Mouse (Mus musculus): ENCODE data around the gene Speg.

Gene Speg

DNA sequence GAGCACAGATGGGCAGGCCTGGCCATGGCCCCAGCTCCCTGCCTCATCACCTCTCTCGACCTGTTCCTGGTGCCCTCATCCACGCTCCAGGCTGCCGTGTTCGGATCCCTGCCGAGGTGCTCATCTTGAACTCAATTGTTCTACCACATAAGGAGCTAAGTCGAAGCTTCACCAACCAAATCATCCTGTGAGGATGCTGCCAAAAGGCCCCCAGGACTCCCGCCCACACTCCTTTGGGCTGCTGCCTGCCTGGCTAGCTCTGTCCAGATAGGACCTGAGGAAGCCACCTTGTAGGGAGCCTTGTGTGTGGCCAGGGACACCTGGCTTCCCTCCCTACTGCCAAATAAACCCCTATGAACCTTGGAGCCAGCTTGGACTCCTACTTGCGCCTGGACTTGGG lies 67.7 kb downstream of the Speg start:
- DNase-seq (ENCODE audit: low spot score): no peak

DNA sequence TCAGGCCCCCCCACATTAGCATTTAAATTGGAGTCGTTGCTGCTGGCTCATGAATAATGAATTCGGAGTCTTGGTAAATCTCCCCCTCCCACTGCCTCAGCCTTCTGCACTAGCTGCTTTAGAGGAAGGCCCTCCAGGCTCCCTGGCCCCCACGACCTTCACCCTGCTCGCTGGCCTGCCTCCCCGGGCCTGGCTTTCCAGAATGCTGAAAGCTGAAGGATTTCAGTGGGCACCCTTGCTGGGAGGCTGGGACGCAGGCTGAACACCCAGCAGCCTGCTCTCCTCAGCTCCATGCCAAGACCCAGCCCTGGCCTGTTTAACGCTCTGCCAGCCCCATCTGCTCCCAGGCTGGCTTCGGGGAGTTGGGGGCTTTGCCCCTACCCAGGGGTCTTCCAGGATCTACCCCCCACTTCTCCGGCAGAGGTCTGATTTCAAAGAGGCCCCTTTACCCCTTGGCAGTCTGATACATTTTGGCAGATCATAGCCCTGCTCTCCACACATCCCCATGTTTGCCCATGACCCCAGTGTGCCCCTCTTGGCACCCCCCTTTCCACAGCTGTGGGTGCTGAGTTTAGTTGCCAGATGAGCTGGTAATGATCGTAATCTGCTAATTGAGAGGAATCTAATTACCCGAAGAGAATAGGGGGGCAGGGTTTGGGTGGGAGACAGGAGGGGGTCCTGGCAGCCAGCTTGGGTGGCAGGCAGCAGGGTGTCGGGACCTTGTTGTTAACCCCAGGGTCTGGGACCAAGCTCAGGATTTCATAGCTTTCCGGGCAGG lies 68.3 kb downstream of the Speg start:
- DNase-seq (ENCODE audit: low spot score): no peak

DNA sequence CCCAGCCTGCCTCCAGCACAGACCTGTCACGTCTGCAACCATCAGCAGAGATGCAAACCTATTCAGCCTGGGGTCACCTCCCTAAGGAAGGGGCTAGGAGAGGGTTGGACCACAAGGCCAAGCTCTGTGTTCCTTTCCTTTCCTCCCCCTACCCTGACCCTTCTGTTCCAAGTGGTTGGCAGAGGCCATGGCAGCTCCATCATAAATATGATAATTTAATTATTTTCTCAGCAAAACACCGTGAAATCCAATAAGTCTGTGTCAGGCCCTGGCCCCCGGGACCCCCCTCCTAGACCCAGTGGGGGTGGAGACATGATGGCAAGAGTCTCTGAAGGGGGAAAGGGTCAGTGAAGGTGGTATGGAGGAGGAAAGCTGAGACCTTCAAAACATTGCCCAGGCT lies 69.1 kb downstream of the Speg start:
- DNase-seq (ENCODE audit: low spot score): peak; percentile 58

DNA sequence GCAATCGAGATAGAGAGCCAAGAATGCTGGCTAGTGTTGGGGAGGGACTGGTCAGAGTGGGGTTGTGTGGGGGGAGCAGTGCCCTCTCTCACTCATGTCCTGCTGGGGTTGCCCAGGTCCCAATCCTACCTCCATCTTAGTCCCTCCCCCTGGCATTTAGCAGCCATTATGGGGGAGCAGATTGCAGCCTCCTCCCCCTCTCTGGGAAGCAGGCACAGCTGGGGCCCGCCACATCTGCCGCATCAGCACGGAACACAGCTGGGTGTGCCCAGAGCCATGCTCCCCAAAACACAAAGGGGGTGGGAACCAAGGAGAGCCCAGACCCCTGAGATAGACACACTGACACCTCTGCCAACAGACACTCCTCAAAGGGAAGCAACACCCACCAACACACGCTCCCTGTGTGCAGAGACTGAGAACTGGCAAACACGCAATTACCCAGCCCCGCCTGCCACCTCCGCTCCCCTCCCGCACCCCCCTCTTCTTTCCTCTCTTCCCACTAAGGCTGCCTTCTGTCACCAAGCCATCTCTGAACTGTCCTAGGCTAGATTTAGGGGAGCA lies 70.1 kb downstream of the Speg start:
- DNase-seq (ENCODE audit: low spot score): peak; percentile 47

DNA sequence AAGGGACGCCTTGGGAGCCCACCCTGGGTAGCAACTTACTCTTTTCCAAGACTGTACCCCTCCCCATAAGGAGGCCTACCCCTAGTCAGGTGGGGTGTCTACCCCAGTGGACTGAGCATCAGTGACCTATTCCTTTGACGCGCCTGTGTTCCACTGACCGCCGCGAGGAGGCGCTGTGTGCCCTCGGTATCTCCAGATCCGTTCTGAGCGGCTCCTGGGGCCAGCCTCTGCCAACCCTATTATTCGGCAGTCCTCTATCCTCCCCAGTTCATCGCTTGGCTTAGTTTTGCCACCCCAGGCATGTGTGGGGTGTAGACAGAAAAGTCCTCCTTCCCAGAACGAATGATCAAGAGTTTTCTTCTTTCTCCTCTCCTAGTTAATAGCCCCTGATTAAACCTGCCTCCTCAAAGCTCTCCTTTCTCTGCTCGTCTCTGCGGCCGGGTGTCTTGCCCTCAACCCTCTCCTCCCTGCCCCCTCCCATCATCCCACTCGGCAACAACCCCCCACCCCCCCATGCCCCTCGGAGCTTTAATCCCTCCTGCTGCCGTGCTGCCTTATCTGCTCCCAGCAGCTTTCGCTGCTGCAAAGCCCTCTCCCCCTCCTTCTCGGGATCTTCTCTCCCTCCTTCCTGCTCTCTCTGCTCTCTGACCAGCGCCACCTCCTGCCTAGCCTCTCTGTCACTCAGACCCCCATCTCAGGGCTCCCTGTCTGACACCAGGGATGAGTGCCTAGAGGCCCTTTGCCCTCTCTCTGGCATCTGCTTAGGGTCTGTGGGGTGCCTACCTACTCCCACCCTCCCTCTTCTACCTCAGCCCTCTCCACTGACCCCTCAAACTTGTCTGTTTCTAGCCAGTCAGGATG lies 70.9 kb downstream of the Speg start:
- peak; percentile 88 for DNase-seq (ENCODE audit: low spot score)

DNA sequence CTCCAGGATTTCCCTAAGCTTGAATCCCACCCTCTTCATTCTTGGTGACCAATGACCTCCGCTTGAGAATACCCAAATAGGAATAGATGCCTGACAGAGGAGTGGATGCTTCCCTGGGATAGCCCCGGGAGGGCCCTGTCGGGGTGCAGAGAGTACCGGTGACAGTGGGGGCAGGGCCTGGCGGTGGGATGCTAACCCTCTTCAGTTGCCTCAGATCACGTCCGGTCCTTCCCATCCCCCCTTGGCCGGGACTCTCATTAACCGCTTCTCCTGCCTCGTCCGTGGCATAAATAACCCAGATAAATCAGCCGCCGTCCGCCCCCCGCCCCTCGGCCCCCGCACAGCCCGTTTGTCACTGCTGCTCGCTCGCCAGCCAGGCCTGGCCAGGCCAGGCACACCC lies 71.6 kb downstream of the Speg start:
- peak; percentile 54 for DNase-seq (ENCODE audit: low spot score)

DNA sequence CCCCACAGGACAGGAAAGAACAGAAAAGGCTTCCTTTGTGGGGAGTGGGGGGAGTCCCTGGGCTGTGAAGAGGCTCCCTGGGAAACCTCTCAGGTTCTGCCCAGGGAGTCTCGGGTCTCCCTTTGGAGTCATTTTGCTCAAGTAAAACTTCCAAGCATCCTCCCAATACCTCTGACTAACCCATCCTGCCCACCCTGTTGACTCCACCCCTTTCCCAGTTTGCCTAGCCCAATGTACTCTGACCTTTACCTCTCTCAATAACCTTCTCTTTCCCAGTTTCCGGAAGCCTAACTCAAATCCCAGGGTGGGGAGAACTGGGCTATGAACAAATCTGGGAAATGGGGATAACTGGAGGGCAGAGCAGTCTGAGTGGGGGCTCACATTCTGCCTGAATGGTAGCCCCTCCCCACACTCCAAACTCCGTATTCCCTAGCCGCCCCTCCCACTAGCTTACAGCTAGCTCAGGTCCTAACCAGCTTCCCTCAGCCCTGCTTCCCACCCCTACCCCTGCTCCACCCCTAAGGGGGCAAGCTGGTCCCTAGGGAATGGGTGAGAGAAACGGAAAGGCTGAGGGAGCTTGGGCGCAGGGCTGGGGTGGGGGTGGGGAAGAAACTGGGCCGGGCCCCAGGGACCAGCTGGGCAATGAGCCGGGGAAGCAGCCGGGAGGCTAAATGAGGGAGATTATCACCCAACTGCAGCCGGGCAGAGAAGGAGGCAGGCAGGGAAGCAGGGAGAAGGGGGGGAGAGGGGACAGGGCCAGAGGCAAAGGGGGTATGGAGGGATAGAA lies 72.4 kb downstream of the Speg start:
- peak; percentile 80 for DNase-seq (ENCODE audit: low spot score)

DNA sequence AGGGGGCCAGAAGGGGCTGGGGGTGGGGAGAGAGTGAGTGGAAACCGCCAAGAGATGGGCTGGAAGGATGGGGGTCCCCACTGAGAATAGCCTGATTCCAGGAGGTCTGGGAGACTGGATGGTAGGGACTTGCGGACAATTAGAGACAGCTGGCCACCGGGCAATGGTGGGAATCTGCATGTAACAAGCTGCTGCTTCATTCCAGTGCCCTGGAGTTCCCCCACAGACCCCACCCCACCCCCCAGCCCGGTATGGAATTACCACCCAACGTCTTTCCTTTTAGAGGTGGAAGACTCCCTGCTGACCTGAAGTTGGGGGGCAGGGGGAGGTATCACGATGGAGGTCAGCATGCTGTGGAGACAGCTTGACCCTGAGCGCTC lies 72.9 kb downstream of the Speg start:
- DNase-seq (ENCODE audit: low spot score): no peak

GRCm38 (mm10) chr1:75448937-75449336 lies 73.8 kb downstream of the Speg start:
- peak; percentile 53 for DNase-seq (ENCODE audit: low spot score)

- peak; percentile 61 for DNase-seq (ENCODE audit: low spot score)
These were observed 74.5 kb downstream of the Speg start for GRCm38 (mm10) chr1:75449377-75450135.

GRCm38 (mm10) chr1:75450314-75451005 lies 75.4 kb downstream of the Speg start, which contains the start of gene Asic4:
Gene Asic4, plus strand, starts transcription at chr1:75450436.
- DNase-seq (ENCODE audit: low spot score): peak; percentile 57

DNA sequence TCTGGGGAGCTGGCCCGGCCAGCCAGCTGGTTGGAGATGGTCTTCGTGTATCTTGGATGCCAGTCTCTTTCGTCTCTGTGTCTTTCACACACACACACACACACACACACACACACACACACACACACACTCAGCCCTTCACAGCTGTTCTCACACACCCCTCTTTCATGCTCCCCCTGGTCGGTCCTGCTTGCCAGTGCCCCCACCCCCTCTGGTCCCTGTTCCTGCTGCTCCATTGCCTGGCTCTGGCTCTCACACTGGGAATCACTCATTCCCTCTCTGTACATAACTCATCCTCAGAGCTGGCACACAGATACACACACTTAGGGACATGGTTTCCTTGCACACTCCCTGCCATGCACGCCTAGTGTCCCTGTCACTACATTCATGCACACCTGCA lies 76.8 kb downstream of the Speg start:
- DNase-seq (ENCODE audit: low spot score): no peak

GRCm38 (mm10) chr1:75455433-75455832 lies 80.3 kb downstream of the Speg start:
- DNase-seq (ENCODE audit: low spot score): peak; percentile 31

DNA sequence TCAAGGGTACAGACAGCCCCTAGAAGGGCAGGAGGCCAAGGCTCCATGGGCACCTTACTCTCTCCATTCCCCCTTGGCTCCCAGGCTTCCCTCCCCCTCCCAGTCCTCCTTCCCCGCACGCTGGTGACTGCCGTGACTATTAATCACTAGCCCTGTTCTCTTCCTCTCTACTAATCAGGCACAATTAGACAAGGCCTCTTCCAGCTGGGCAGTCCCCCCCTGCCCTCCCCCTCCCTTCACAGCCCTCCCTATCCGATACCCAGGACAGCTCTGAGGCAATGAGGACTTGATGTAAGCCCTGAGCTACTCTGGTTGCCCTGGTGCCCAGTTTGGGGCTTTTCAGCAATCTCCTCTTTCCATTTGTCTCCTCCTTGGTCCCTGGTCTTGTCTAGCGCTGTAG lies 80.9 kb downstream of the Speg start:
- peak; percentile 40 for DNase-seq (ENCODE audit: low spot score)

GRCm38 (mm10) chr1:75456746-75457564 lies 81.9 kb downstream of the Speg start:
- DNase-seq (ENCODE audit: low spot score): peak; percentile 44

DNA sequence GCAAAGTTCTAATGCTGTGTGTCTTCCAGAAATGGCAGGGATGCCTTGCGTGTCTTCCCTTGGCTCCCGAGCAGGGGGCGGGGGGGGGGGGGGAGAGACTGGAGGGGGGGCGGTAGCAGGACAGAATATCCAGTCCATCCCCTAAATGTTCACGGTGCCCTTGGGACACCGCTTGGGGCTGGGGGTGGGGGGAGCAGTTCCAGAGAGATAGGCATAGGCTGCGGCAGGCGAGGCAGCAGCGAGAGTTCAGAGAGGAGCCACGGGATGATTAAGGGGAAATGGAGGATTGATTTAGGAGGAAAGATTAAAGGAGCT lies 82.6 kb downstream of the Speg start:
- peak; percentile 62 for DNase-seq (ENCODE audit: low spot score)

DNA sequence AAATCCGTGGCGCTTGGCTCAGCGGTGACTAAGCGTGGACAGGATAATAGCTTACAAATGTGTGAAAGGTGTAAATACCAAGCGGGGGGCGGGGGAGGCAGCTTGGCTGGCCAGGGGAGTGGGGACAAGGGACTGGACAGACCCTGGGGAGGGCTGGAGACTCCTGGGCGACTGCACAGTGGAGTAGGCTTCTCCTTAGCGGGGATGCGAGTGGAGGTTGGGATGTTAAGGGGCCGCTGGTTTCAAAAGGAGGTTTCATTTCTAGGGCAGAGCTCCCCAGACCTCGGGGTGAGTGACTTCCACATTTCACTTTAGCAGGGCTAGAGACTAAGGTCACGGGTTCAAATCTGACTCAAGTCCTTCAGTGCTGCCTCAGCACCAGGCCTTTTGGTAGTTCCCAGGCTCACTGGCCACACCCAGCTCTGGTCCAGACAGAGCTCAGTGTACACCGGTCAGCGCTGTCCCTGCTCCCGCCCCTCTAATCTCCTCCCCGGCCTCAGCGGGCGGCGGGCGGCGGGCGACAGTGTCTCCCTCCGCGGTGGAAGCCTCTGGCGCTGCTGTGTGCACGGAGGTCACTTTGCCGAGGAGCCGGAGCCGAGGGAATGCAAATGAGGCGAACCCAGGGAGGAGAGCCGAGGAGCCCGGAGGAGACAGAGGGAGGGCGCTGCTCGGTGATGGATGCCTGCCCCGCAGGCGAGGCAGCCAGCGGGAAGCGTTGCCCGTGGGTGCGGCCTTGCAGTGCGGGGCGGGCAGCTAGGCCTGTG lies 83.1 kb downstream of the Speg start:
- DNase-seq (ENCODE audit: low spot score): peak; percentile 80

GRCm38 (mm10) chr1:75458789-75459684 lies 83.9 kb downstream of the Speg start:
- DNase-seq (ENCODE audit: low spot score): peak; percentile 61
